Mouse (Mus musculus) frontal cortex, adult (tissue): ENCODE data around the gene Usp34.
"Not testable (repeated sequence)": the region's sequence is repeated elsewhere in the genome, so short reads cannot be mapped to it uniquely, and the experiment has no call there.

ENCODE experiments used
- ATAC-seq: cut with Nextera tagmentation; 2 replicates; pipeline ENCODE4 v1.9.2; 2017; ENCODE audit warnings: mild to moderate bottlenecking, moderate library complexity, mixed read lengths; ENCODE audit not compliant: low TSS enrichment

The Usp34 gene

DNA sequence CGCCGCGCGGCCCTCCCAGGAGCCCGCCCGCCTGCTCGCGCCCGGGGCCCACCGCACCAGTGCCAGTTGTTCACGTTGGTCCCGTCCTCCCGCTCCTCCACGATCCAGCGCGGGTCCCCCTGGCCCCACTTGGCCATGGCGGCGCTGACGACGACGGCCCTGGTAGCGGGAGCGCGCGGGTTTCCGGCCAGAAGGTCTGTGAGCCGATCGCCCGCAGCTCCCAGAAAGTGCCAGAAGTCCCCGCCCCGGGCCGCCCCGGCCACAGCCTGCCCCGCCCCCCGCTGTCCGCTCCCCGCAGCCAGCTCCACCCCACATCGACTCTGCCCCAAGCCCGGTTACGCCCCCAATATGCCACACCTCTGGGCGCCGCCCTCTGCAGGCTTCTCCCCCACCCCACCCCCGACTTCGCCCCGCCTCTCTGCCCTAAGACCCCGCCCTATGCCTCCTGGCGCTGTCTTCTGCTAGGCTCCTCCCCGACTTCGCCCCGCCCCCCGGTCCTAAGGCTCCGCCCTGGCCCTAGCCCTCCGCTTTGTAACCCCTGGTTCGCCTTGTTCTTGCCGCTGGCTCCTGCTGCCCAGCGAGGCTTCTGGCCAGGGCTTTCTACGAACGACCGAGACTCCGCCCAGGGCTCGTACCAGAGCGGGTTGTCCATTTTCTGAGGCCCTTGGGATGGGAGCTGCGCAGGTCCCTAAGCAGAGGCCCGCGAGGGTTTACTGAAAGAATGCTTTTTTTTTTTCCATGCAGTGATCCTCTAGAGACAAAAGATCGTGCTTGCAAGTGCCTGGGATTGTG, 191.2 kb downstream of the Usp34 start, which contains the start of gene Ahsa2:
Gene Ahsa2, minus strand, starts transcription at position 313 of the 792 bp plus-strand sequence.
- peak; percentile 69 for ATAC-seq

DNA sequence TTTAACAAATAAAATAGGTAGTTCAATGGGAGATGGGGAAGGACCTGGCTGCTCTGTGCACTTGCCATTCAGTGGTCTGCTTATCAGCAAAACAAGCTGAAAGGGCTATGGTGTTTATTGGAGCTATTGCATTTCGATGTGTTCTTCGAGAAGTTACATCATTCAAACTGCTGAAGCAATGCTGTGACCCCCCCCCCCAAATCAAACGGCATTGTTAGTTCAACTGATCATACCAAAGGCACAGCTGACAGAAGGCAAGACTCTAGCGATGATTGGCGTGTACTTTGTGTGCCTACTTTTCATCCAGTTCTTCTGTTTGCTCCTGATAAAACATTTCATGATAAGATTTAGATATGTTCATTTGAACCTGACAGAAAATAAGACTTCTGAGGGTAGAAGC, 191.9 kb downstream of the Usp34 start:
- no peak for ATAC-seq

DNA sequence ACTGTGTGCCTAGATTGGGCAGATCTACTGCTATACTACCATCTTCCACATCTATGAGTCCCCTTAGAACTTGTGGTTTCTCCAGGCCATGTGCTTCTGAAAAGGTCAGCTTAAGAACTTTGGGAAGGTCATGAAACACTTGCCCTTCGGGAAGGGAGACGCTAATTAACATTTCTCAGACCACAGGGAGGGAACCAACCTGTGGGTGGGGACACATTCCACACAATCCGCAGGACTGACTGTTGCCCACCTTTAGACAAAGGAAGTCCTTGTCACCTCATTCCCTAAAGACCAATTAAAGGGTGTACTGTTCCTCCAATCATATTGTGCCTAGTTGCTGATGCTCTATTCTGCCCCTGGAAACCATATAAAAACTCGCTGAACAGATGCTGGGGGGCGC, 198.1 kb downstream of the Usp34 start:
- ATAC-seq, result not testable (repeated sequence)

DNA sequence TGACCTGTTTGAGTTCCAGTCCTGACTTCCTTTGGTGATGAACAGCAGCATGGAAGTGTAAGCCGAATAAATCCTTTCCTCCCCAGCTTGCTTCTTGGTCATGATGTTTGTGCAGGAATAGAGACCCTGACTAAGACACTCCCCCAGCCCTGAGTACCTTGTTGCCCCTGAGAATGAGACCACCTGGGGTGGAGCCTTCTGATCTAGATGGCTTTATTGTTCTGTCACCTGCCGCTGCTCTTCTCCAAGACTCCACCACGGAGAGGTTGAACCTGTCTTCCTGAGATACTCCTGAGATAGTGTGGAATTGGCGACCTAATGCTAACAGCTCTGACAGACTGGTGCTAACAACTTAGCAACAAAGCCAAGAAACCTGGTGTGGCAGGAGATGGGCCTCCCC, 208.1 kb downstream of the Usp34 start:
- not testable (repeated sequence) for ATAC-seq

DNA sequence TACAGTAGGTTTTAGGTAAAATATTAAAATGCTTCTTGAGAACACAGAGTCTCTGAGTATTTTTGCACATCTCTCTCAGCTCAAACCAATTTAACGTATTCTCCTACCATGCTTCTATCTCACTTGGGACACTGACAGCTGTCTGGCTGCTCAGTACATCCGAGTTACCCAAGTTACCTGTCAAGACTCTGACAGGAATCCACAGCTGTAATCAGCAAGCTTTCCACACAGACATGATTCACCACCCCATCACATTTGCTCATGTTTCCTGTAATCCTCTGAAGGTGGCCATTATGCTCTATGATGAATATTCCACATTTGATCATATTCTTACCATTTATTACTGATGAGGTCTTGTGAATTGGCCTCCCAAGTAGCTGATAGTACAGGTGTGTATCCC, 208.6 kb downstream of the Usp34 start:
- no peak for ATAC-seq

DNA sequence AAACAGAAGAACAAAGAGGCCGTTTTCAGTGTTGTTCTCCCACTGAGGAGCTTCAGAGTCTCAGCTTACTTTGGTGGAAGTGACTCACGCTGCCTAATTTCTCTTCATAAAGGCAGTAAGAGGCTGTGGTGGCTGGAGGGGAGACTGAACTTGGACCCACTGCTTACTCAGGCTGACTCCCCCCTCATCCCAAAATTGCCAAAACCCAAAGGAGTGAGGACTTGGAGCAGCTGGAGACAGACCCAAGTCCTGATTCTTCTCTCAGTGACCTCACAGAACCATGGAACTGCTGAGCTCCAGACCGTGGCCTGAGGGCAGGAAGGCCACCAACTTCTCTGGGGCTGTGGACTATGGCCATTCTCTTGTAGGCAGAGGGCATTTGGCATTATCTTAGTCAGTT, 212.3 kb downstream of the Usp34 start:
- ATAC-seq, result no peak

DNA sequence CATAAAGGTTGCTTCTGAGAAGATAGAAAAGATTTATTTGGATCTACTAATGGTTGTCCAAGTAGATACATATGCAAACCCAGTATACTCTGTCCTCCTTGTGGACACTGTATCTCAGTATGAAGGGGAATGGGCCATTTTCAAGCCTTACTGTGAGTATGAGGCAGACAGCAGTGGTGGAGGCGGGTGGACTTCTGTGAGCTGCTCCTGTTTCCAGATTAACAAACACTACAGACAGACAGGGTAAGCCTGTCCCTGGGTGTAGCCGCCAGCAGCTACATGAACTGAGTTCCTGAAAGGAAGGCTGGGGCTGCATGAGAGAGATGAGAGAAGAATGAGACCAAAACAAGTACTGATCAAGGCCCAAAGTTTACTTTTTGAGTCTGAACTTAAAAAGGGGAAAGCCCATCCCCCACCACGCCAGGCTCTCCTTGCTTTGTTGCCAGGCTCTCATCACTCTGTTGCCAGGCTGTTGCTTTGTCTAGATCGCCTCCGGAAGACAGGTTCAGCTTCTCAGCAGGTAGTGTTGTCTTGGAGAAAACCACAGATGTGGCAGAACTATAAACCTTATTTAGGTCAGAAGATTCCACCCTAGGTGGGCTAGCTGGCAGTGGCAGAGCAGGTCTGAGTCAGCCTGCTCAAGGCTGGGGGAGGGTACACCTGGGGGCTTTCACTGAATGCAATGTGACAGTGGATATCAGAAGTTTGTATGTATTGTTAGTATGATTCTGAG, 213.9 kb downstream of the Usp34 start, which contains the start of gene 1700093K21Rik:
Gene 1700093K21Rik, minus strand, starts transcription at position 683 of the 733 bp plus-strand sequence.
- ATAC-seq, result peak; percentile 91

DNA sequence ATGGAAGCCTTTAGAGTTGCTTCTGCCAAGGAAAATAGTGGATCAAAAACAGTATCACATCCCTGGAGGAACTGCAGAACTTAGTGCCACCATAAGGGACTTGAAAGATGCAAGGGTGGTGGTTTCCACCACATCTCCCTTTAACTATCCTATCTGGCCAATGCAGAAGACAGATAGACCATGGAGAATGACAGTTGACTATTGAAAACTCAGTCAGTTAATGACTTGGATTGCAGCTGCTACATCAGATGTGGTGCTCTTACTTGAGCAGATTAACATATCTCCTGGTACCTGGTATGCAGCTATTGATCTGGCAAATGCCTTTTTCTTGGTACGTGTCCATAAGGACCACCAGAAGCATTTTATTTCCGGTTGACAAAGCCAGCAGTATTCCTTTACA, 230.8 kb downstream of the Usp34 start:
- no peak for ATAC-seq
